Mouse (Mus musculus): Measurements from ENCODE around the gene Otud5. TPM values are rescaled to one million over a fixed set of nuclear protein-coding genes. Genes with fewer than 3 reads are reported as not detected.
A peak's percentile ranks its signal among the peaks of the same experiment; 100 is the strongest.
"Not testable (repeated sequence)": the region's sequence is repeated elsewhere in the genome, so short reads cannot be mapped to it uniquely, and the experiment has no call there.

Otud5 gene
- 48.1 and 48.3 TPM in 2 replicates for polyA plus RNA-seq (2015; fragmentation: Nextera tagmentation; extraction: Ambion mirVana)

DNA sequence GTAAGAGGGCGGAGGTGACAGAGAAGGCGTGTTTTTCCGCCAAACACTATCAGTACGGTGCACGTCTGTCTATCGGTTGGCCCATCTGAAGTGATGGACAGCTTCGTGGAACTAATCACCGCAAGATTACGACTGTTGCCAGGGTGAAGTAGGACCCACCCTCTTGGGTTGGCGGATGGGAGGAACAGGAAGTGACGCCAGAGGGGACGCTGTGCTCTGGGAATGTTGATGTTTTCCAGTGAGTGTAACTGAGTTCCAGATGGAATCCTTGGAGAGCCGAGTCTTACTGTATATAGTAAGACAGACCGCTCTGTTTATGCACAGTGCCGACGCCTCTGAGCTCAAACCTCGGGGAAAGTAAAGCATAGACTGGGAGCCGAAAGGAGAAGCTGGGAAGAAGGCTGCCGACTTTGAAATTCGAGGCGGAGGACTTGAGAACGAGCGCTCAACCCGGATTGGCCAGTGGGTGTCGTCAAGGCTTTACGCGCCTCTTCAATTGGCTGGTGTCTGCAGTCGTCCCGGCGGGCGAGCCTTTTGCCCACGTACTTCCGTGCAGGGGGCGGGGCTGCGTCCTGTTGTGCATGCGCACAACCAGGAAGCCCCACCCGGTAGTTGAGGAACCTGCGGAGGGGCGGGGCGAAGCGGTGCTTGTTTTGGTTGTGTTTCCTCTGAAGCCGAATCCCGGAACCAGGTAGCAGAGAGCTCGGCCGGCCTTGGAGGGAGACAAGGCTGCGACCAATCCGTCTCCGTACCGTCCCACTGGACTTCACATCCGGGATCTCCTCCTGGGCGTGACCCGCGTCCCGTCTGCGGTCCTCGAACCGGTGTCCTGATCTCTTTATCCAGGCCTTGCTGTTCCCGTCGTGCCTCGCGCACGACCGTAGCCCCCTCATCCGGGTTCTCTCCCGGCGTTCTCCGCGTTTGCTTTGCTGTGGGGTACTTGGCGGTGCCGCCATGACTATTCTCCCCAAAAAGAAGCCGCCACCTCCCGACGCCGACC is at the start of gene Otud5:
Otud5 (plus strand) TSS at position 202 of the 1,000 bp plus-strand sequence.
- WGBS: 20% methylated on average over 74 of the region's 74 CpGs
- H3K9me3 ChIP-seq: no peaks in the 10 kb centered on the region
- peak within 1 kb of the TSS; percentile 67 for H3K4me3 ChIP-seq
- ATAC-seq (ENCODE audit: low FRiP score, low read depth): peak; percentile 97
- peak within 1 kb of the TSS; percentile 91 for H3K27ac ChIP-seq (replicated peaks)
- peak within 1 kb of the TSS; percentile 71 for H3K4me2 ChIP-seq
- peak within 1 kb of the TSS; percentile 84 for H3K9ac ChIP-seq
- peaks cover 26% of the 10 kb centered on the region for H3K4me1 ChIP-seq (replicated peaks)
- no peaks in the 10 kb centered on the region for H3K27me3 ChIP-seq
- no peaks in the 10 kb centered on the region for H3K36me3 ChIP-seq

DNA sequence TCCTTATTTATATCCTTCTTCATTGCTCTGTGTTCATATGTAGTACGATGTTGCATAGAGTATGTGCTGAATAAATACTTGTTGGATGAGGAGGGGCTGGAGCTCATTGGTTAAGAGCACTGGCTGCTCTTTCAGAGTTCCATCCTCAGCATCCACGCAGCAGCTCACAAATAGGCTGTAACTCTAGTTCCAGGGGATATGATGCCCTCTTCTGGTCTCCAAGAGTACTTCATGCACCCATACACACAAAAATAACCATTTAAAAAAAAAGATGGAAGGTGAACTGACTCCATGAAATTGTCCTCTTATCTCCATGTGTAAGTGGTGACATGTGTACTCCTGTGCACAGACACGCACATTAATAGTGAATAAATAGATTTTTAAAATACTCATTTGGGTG is 47.8 kb upstream of the Otud5 start:
- Histone ChIP-seq H3K9me3 (no peaks in the 10 kb centered on the region), H3K36me3 (peaks cover 7% of the 10 kb centered on the region; the same call in 1 of the 2 replicates), H3K4me3 (no peak overlapping the region), H3K27me3 (no peaks in the 10 kb centered on the region), H3K4me1 (replicated peaks) (peaks cover 7% of the 10 kb centered on the region), H3K9ac (no peak overlapping the region), H3K4me2 (no peak overlapping the region), H3K27ac (replicated peaks) (no peak overlapping the region)
- 49% methylated on average over 3 of the region's 3 CpGs for WGBS
- ATAC-seq (ENCODE audit: low FRiP score, low read depth): no peak

GRCm38 (mm10) chrX:7795016-7795415 is 46.1 kb upstream of the Otud5 start:
- H3K4me1 ChIP-seq (replicated peaks): peaks cover 7% of the 10 kb centered on the region
- peaks cover 17% of the 10 kb centered on the region; the same call in 1 of the 2 replicates for H3K36me3 ChIP-seq
- no peaks in the 10 kb centered on the region for H3K9me3 ChIP-seq
- H3K4me2 ChIP-seq: no peak overlapping the region
- no peak overlapping the region for H3K9ac ChIP-seq
- no peak overlapping the region for H3K4me3 ChIP-seq
- 46% methylated on average over 7 of the region's 7 CpGs for WGBS
- ATAC-seq (ENCODE audit: low FRiP score, low read depth): no peak
- H3K27ac ChIP-seq (replicated peaks): no peak overlapping the region
- no peaks in the 10 kb centered on the region for H3K27me3 ChIP-seq

- no peak for ATAC-seq (ENCODE audit: low FRiP score, low read depth)
- Histone ChIP-seq H3K9me3 (no peaks in the 10 kb centered on the region), H3K4me3 (no peak overlapping the region), H3K4me2 (no peak overlapping the region), H3K4me1 (replicated peaks) (no peaks in the 10 kb centered on the region), H3K27ac (replicated peaks) (no peak overlapping the region), H3K27me3 (no peaks in the 10 kb centered on the region), H3K9ac (no peak overlapping the region), H3K36me3 (peaks cover 29% of the 10 kb centered on the region; the same call in 1 of the 2 replicates)
- 79% methylated on average over 3 of the region's 3 CpGs for WGBS
Observed at GRCm38 (mm10) chrX:7797327-7797726, 43.8 kb upstream of the Otud5 start.

DNA sequence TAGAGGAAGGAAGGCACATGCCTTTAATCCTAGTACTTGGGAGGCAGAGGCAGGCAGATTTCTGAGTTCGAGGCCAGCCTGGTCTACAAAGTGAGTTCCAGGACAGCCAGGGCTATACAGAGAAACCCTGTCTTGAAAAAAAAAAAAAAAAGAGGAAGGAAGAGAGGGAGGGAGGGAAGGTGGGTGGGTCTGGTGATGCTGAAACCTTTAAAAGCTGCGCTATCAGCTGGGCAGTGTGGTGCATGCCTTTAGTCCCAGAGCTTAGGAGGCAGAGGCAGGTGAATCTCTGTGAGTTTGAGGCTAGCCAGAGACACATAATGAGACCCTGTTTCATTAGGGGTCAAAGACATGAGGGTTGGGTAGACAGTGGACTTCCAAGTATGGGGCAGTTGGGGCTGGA is 39.0 kb upstream of the Otud5 start:
- H3K4me1 ChIP-seq (replicated peaks); H3K9me3 ChIP-seq; H3K27me3 ChIP-seq; H3K4me2 ChIP-seq; ATAC-seq (ENCODE audit: low FRiP score, low read depth); H3K27ac ChIP-seq (replicated peaks); H3K9ac ChIP-seq; H3K4me3 ChIP-seq: not testable (repeated sequence)
- H3K36me3 ChIP-seq: peaks cover 33% of the 10 kb centered on the region
- 96% methylated on average over 2 of the region's 2 CpGs for WGBS

DNA sequence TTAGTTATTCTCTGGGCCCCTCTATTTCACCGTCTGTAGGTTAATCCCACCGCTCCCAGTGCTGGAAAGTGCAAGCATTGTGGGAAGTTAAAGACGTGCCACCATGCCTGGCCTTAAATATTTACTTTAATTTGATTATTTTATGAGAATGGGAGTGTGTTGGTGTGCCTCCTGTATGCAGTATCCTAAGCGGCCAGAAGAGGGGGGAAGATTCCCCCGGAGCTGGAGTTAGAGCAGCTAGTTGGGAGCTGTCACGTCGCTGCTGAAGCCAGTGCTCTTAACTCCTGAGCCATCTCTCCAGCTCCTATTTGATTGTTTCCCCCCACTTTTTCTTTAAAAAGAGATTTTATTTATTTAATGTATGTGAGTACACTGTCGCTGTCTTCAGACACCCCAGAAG is 26.1 kb upstream of the Otud5 start:
- not testable (repeated sequence) for H3K4me1 ChIP-seq (replicated peaks); H3K27ac ChIP-seq (replicated peaks); H3K4me2 ChIP-seq; H3K9me3 ChIP-seq; ATAC-seq (ENCODE audit: low FRiP score, low read depth); H3K9ac ChIP-seq; H3K4me3 ChIP-seq; H3K27me3 ChIP-seq
- H3K36me3 ChIP-seq: peaks cover 16% of the 10 kb centered on the region
- WGBS: 46% methylated on average over 8 of the region's 8 CpGs

GRCm38 (mm10) chrX:7821865-7822779 is 19.0 kb upstream of the Otud5 start, which contains the start of gene Kcnd1:
Gene Kcnd1 (plus strand): TSS chrX:7822289.
- peaks cover 3% of the 10 kb centered on the region; the same call in 1 of the 2 replicates for H3K36me3 ChIP-seq
- no peaks in the 10 kb centered on the region for H3K27me3 ChIP-seq
- H3K4me2 ChIP-seq: peak within 1 kb of the TSS; percentile 66
- no peaks in the 10 kb centered on the region for H3K9me3 ChIP-seq
- peak within 1 kb of the TSS; percentile 49 for H3K9ac ChIP-seq
- peak; percentile 74 for ATAC-seq (ENCODE audit: low FRiP score, low read depth)
- peaks cover 4% of the 10 kb centered on the region for H3K4me1 ChIP-seq (replicated peaks)
- 22% methylated on average over 19 of the region's 24 CpGs for WGBS
- H3K27ac ChIP-seq (replicated peaks): no peak within 1 kb of the TSS
- H3K4me3 ChIP-seq: peak within 1 kb of the TSS; percentile 43

- no peaks in the 10 kb centered on the region for H3K27me3 ChIP-seq
- 0 out of 2 replicates have a peak, but pooled peaks cover 3% of the 10 kb centered on the region for H3K4me1 ChIP-seq (replicated peaks)
- H3K9me3 ChIP-seq: no peaks in the 10 kb centered on the region
- WGBS: 89% methylated on average over 1 of the region's 1 CpGs
- H3K9ac ChIP-seq: no peak overlapping the region
- no peaks in the 10 kb centered on the region for H3K36me3 ChIP-seq
- no peak for ATAC-seq (ENCODE audit: low FRiP score, low read depth)
- H3K4me2 ChIP-seq: no peak overlapping the region
- H3K27ac ChIP-seq (replicated peaks): no peak overlapping the region
- H3K4me3 ChIP-seq: no peak overlapping the region
Observed at GRCm38 (mm10) chrX:7837146-7837545, 4.0 kb upstream of the Otud5 start.

- H3K27me3 ChIP-seq: no peaks in the 10 kb centered on the region
- 21% methylated on average over 7 of the region's 7 CpGs for WGBS
- H3K4me3 ChIP-seq: peak overlapping the region; percentile 67
- no peak overlapping the region for H3K9ac ChIP-seq
- H3K4me1 ChIP-seq (replicated peaks): peaks cover 26% of the 10 kb centered on the region
- H3K36me3 ChIP-seq: no peaks in the 10 kb centered on the region
- H3K4me2 ChIP-seq: peak overlapping the region; percentile 53
- no peaks in the 10 kb centered on the region for H3K9me3 ChIP-seq
- ATAC-seq (ENCODE audit: low FRiP score, low read depth): no peak
- peak overlapping the region; percentile 91; the same call in 1 of the 2 replicates for H3K27ac ChIP-seq (replicated peaks)
Observed at GRCm38 (mm10) chrX:7840842-7841162, 362 bp upstream of the Otud5 start.

DNA sequence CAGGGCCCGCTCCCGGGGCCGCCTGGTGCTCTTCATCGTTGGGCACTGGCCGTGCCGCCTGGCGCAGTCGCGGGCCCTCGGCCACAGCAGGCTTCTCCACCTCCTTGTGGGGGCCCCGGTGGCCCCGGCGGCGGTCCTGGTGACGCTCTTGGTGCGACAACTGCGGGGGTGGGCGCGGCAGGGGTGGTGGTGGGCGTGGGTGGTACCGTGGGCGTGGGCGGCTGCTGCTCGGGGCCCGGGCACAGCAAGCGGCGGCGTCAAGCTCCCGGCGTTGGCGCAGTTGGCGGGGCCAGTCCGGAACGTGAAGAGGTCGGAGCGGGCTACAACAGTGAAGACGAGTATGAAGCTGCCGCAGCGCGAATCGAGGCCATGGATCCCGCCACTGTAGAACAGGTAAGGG is 1.2 kb downstream of the Otud5 start:
- H3K4me1 ChIP-seq (replicated peaks): peaks cover 26% of the 10 kb centered on the region
- H3K9me3 ChIP-seq: no peaks in the 10 kb centered on the region
- peak overlapping the region; percentile 91 for H3K27ac ChIP-seq (replicated peaks)
- peak overlapping the region; percentile 84 for H3K9ac ChIP-seq
- no peaks in the 10 kb centered on the region for H3K27me3 ChIP-seq
- peak overlapping the region; percentile 67 for H3K4me3 ChIP-seq
- WGBS: 28% methylated on average over 35 of the region's 42 CpGs
- ATAC-seq (ENCODE audit: low FRiP score, low read depth): no peak
- H3K4me2 ChIP-seq: peak overlapping the region; percentile 71
- no peaks in the 10 kb centered on the region for H3K36me3 ChIP-seq

DNA sequence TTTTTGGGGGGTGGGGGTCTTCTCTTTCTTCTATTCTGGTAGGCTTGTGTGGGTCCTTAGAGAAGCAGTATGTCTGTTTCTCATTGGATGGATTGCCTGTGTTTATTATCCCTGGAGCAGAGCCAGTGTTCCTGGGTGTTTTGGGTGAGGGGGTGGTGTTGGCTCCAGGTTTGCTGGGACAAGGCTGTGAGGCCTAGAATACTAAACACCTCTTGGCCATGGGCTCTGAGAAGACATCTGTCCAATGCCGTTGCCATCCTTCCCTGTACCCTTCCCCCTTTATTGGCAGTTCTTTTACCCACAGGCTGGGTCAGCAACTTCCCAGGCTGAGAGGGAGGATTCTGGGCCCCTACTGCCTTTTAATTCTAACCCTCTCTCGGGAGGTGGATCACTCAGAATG is 6.7 kb downstream of the Otud5 start:
- no peak overlapping the region for H3K27ac ChIP-seq (replicated peaks)
- WGBS: 62% methylated on average over 2 of the region's 2 CpGs
- H3K4me3 ChIP-seq: no peak overlapping the region
- no peak overlapping the region for H3K9ac ChIP-seq
- H3K4me2 ChIP-seq: no peak overlapping the region
- no peaks in the 10 kb centered on the region for H3K27me3 ChIP-seq
- peak; percentile 80 for ATAC-seq (ENCODE audit: low FRiP score, low read depth)
- no peaks in the 10 kb centered on the region for H3K9me3 ChIP-seq
- H3K4me1 ChIP-seq (replicated peaks): peaks cover 22% of the 10 kb centered on the region
- peaks cover 2% of the 10 kb centered on the region; the same call in 1 of the 2 replicates for H3K36me3 ChIP-seq

Measured in hindbrain, embryonic 15.5 days (tissue).